Mouse (Mus musculus) stomach, postnatal 0 days (tissue): ENCODE results near the gene Tprkb. TPM values are rescaled to one million over a fixed set of nuclear protein-coding genes. Genes with fewer than 3 reads are reported as not detected.
"Not testable (repeated sequence)": the region's sequence is repeated elsewhere in the genome, so short reads cannot be mapped to it uniquely, and the experiment has no call there.

Source experiments
- ATAC-seq: fragments of 200-750 bp; cut with Nextera tagmentation; 2 replicates; pipeline ENCODE4 v1.8.0; 2017; ENCODE audit not compliant: low FRiP score, low TSS enrichment
- DNase-seq: peaks from one replicate; pipeline ENCODE4 v3.0.0-alpha.2; 2016; ENCODE audit warnings: low spot score
- H3K27ac ChIP-seq: fragments of 300-500 bp; sonication (generic); replicated peaks from 2 replicates; pipeline ENCODE4 v1.5.1; 2014; ENCODE audit warnings: mild to moderate bottlenecking, control low read depth
- H3K27me3 ChIP-seq: fragments of 300-500 bp; sonication (generic); 2 replicates; pipeline ENCODE4 v1.6.1; 2014; ENCODE audit warnings: low read length; ENCODE audit not compliant: control insufficient read depth, insufficient read depth
- H3K36me3 ChIP-seq: fragments of 300-500 bp; sonication (generic); 2 replicates; pipeline ENCODE4 v1.6.1; 2014; ENCODE audit warnings: low read length, mixed read lengths; ENCODE audit not compliant: control insufficient read depth, insufficient read depth
- H3K4me1 ChIP-seq: fragments of 300-500 bp; sonication (generic); replicated peaks from 2 replicates; pipeline ENCODE4 v1.6.1; 2014; ENCODE audit warnings: antibody characterized with exemption; ENCODE audit not compliant: control insufficient read depth, insufficient read depth
- H3K4me2 ChIP-seq: fragments of 300-500 bp; sonication (generic); replicated peaks from 2 replicates; pipeline ENCODE4 v1.6.1; 2014; ENCODE audit warnings: low read depth, mild to moderate bottlenecking, control low read depth, moderate library complexity
- H3K4me3 ChIP-seq: fragments of 300-500 bp; sonication (generic); 2 replicates; pipeline ENCODE4 v1.5.1; 2014; ENCODE audit warnings: low read depth, low read length, control low read depth
- H3K9ac ChIP-seq: fragments of 300-500 bp; sonication (generic); 2 replicates; pipeline ENCODE4 v1.6.1; 2014; ENCODE audit warnings: mild to moderate bottlenecking, low read length, control low read depth, mixed read lengths
- H3K9me3 ChIP-seq: fragments of 300-500 bp; sonication (generic); 2 replicates; pipeline ENCODE4 v1.6.1; 2016; ENCODE audit warnings: low read length; ENCODE audit not compliant: control insufficient read depth
- CTCF ChIP-seq: IDR thresholded peaks from 2 replicates; pipeline ENCODE4 v1.5.1; 2016; ENCODE audit warnings: antibody characterized with exemption, low read depth, mild to moderate bottlenecking, moderate library complexity
- EP300 ChIP-seq: optimal IDR thresholded peaks from 2 replicates; pipeline ENCODE3; 2016; ENCODE audit warnings: antibody characterized with exemption
- WGBS: fragments of 180-500 bp; shearing (Covaris S2); extraction: QIAGEN DNeasy Blood & Tissue Kit; methylation state at CpG from one replicate; pipeline ENCODE4 v1.1.7; 2014; 5-methylcytosine and 5-hydroxymethylcytosine counted together
- polyA plus RNA-seq: library from polyadenylated mRNA; unstranded; fragments of >200 nt; fragmentation: Nextera tagmentation; extraction: Ambion mirVana; gene quantifications from 2 replicates; pipeline ENCODE4 v1.2.1, GENCODE M21; 2015

Gene Tprkb
- polyA plus RNA-seq, 1 experiment from 2014 or later: 28.8 TPM

- no peak overlapping the region for H3K4me3 ChIP-seq
- H3K4me2 ChIP-seq: no peak overlapping the region
- H3K4me1 ChIP-seq: no peaks in the 10 kb centered on the region
- WGBS: 85% methylated on average over 9 of the region's 9 CpGs
- no peaks in the 10 kb centered on the region for H3K9me3 ChIP-seq
- no peak overlapping the region for H3K9ac ChIP-seq
- no peak for DNase-seq
- peaks cover 21% of the 10 kb centered on the region for H3K36me3 ChIP-seq
- ATAC-seq: no peak
- TF ChIP-seq EP300: no peak
- TF ChIP-seq CTCF: no peak
- H3K27me3 ChIP-seq: no peaks in the 10 kb centered on the region
- H3K27ac ChIP-seq: no peak overlapping the region
Observed at GRCm38 (mm10) chr6:85927476-85928464, 16.1 kb downstream of the Tprkb start.

- H3K27ac ChIP-seq: no peak overlapping the region
- H3K4me2 ChIP-seq: no peak overlapping the region
- H3K36me3 ChIP-seq: peaks cover 21% of the 10 kb centered on the region
- H3K27me3 ChIP-seq: no peaks in the 10 kb centered on the region
- no peak for TF ChIP-seq EP300
- no peak for TF ChIP-seq CTCF
- WGBS: 74% methylated on average over 1 of the region's 1 CpGs
- H3K9ac ChIP-seq: no peak overlapping the region
- no peaks in the 10 kb centered on the region for H3K9me3 ChIP-seq
- DNase-seq (no peak), ATAC-seq (no peak)
- H3K4me1 ChIP-seq: no peaks in the 10 kb centered on the region
- no peak overlapping the region for H3K4me3 ChIP-seq
Observed at GRCm38 (mm10) chr6:85929312-85929711, 17.6 kb downstream of the Tprkb start.

- H3K27ac ChIP-seq: no peak overlapping the region
- H3K4me3 ChIP-seq: no peak overlapping the region
- DNase-seq (no peak), ATAC-seq (no peak)
- no peaks in the 10 kb centered on the region for H3K27me3 ChIP-seq
- no peak overlapping the region for H3K9ac ChIP-seq
- no peaks in the 10 kb centered on the region for H3K9me3 ChIP-seq
- no peak for TF ChIP-seq CTCF
- TF ChIP-seq EP300: no peak
- no peak overlapping the region for H3K4me2 ChIP-seq
- H3K4me1 ChIP-seq: no peaks in the 10 kb centered on the region
- peaks cover 2% of the 10 kb centered on the region; the same call in 1 of the 2 replicates for H3K36me3 ChIP-seq
- 75% methylated on average over 8 of the region's 8 CpGs for WGBS
Observed at GRCm38 (mm10) chr6:85934047-85934446, 22.4 kb downstream of the Tprkb start.

- Histone ChIP-seq H3K27ac (no peak overlapping the region), H3K4me1 (no peaks in the 10 kb centered on the region), H3K9ac (no peak overlapping the region), H3K4me3 (no peak overlapping the region), H3K36me3 (no peaks in the 10 kb centered on the region), H3K4me2 (no peak overlapping the region), H3K9me3 (no peaks in the 10 kb centered on the region), H3K27me3 (no peaks in the 10 kb centered on the region)
- DNase-seq (no peak), ATAC-seq (no peak)
- no peak for TF ChIP-seq EP300
- peak; percentile 52 for TF ChIP-seq CTCF
- WGBS: 69% methylated on average over 3 of the region's 3 CpGs
Observed at GRCm38 (mm10) chr6:85935646-85936045, 24.0 kb downstream of the Tprkb start.

DNA sequence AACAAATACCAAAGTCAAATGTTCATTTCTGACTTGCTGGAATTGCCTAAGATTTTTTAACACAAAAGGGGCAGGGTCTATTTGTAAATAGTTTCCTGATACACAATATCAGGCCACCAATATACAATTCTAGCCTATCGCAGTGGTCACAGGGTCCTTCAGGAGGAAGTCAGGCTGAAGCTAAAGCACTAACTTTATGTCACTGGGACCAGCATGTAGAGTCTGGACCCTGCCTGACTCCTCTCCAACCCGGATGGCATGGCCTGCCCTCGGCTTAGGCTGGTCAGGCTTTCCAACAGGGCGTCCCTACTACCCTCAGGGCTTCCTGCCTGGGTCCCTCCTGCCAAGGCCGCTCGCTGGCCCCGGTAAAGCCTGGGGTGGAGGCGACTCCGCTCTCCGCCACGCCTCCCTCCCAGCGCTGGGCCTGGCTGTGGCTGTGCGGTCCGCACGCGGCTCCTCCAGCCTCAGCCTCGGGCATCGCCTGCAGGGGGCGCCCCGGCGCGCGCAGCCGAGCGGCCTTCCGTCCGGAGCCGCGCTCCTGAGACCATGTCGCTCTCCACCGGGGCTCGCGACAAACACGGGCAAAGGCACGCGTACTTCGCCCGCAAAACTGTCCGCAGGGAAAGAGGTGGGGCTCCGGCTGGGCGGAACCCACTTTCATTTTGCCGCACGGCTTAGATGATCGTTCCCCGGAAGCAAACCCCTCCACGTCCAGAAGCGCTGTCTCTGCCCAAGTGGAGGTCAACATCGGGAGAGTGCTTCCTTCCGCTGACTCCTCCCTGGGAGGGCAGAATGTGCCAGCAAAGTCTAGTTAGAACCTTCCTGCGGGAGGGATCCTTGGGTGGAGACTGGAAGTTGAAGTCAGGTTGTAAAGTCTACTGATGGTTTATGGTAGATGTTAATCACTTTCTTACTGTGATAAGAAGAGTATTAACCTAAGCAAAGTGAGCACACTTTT lies 25.1 kb downstream of the Tprkb start:
- not testable (repeated sequence) for H3K27me3 ChIP-seq, H3K36me3 ChIP-seq, H3K4me1 ChIP-seq, H3K9me3 ChIP-seq
- TF ChIP-seq CTCF: peak; percentile 71
- H3K4me3 ChIP-seq: peak overlapping the region; percentile 37
- 1% methylated on average over 32 of the region's 50 CpGs for WGBS
- peak overlapping the region; percentile 58 for H3K4me2 ChIP-seq
- peak overlapping the region; percentile 58 for H3K9ac ChIP-seq
- ATAC-seq: peak; percentile 97
- peak overlapping the region; percentile 20 for H3K27ac ChIP-seq
- peak; percentile 83 for DNase-seq
